Mouse (Mus musculus): ENCODE measurements at regions not wholly inside any gene's neighbourhood (a gene's known extent, or its start where the extent isn't known, plus 50 kb on each side); places are given as distances from the start of the nearest gene placed in this dataset.

DNA sequence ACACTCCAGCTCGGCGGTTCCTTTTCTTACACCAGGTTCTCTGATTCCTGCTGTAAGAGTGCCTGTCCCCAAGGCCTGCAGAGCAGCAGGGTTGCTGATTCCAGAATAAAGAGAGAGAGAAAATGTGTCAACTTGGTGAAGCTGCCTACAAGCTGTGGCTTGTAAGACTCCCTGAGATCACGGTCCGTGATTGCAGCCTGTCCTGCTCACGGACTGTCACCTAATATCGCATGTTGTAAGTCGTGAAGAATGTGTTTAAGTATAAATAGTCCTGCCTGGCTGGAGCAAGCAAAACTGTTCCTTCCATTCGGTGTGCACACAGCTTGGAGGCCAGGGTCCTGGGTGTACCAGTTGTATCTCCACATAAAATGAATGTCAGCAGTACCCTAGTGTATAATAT is 152.7 kb upstream of the G2e3 start:
- no peak for TF ChIP-seq CTCF (IDR thresholded peaks at IDR 0.05; ENCODE audit: low read depth, low read length)
- no peak for TF ChIP-seq EP300 (IDR thresholded peaks at IDR 0.05; ENCODE audit: insufficient read depth, low read depth, low read length)
- TF ChIP-seq POLR2A (IDR thresholded peaks at IDR 0.05; ENCODE audit: insufficient read depth, low read length): no peak
